Mouse (Mus musculus) MEL-GATA-1-ER (cell line): ENCODE data around the gene Fam168a.
A peak's percentile ranks its signal among the peaks of the same experiment; 100 is the strongest.

Experiments
- DNase-seq: peaks from one replicate; pipeline ENCODE4 v3.0.0-alpha.2; 2012; ENCODE audit warnings: low read depth; ENCODE audit errors: extremely low read depth

Fam168a gene

DNA sequence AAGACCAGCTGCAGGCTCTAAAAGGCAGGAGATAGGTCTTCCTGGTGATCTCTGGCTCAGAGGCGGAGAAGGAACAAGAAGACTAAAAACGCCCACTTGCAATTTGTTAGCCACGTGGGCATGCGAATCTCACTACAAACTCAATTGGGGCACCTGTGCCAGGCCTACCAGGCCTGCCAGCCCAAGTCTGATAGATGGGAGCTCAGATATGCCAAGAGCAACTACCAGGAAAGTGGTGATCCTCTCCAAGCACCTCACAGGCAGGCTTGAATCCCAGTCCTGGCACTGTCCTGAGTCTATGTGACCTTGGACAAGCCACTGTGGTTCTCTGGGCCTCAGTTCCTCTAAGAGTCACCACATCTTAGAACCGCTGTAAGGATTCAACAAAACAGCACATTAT is 154.8 kb downstream of the Fam168a start:
- DNase-seq = no peak

DNA sequence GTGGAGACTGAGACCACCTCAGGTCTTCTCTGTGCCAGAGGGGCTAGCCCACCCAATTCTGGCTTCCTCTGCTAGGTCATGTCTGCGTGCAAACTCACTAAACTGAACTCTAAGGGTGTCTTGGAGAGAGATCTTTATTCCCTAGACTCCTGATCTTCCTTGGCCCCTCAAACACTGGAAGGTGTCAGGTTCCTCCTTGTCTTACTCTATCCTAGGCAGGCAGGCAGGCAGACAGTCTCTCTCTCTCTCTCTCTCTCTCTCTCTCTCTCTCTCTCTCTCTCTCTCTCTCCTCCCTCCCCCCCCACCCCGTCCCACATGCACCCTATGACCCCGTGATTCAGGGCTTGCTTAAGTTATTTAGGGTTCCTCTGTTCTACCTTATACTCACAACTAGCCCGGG is 155.9 kb downstream of the Fam168a start:
- DNase-seq = no peak

DNA sequence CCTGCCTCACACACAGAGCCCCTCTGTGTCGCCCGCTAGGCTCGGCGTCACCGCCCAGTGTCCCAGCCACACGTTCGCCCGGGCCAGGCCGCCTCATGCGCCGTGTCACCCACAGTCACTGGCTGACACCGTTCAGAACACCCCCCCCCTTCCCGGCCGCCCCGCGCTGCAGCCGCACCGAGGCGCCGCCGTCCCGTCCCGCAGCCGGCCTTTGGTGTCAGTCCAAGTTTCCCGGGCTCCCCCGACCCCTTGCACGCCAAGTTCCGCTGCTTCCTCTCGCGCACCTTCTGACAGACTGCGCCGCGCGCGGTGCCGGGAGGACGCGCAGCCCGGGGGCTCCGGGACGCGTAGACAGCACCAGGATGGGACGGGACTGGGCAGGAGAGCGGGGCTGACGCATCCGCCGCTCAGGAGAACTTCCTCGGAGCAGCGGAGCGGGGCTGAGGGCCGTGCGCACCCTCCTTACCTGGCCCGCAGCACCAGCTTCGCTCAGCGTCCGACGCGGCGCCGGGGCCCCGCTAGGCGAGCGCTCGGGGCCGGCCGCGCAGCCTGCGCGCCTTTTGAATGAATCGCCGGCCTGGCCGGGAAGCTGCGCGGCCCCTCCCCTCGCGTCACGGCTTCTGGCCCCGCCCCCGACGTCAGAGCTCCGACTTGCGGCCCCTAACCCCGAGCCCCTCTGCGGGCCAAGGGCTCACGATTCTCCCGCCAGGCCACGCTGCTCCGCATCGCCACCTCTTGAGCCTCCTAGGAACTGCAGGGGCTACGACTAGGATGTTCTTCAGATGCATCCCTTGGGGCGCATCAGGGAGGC is 156.6 kb downstream of the Fam168a start, which contains the start of gene Relt:
Relt (minus strand) TSS at position 619 of the 811 bp plus-strand sequence.
- peak; percentile 81 for DNase-seq

DNA sequence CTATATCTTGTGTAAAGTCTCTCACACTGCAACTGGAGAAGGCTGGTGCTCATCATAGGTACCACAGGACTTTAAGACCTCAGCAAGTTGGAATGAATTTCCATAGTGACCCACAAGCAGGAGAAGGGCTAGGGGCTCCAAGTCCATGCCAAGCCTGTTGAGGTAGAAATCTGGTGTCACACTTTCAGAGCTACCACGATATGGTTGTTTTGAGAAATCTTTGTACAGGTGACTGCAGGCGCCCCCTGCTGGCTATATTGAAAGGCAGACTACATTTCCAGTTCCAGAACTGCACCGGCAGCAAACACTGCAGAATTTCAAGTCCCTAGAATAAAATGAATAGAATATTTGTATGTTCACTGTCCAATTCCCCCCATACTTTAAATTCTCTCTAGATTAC is 160.2 kb downstream of the Fam168a start:
- DNase-seq = no peak

DNA sequence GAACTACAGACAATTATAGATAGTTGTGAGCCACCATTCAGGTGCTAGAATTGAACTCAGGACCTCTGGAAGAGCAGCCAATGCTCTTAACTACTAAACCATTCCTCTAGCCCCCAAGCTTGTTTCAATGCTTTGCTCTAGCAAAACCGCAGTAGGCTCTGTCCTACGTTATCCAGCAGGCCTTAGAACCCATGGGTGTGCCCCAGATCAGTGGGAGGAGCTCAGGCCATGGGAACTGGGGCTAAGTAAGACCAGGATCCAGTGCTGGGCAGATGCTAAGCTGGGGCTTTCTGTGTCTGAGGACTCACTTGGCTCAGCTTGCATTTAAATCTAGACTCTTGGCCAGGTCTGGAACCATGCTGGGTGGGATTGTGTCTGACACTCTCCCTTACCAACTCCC is 161.1 kb downstream of the Fam168a start:
- no peak for DNase-seq

DNA sequence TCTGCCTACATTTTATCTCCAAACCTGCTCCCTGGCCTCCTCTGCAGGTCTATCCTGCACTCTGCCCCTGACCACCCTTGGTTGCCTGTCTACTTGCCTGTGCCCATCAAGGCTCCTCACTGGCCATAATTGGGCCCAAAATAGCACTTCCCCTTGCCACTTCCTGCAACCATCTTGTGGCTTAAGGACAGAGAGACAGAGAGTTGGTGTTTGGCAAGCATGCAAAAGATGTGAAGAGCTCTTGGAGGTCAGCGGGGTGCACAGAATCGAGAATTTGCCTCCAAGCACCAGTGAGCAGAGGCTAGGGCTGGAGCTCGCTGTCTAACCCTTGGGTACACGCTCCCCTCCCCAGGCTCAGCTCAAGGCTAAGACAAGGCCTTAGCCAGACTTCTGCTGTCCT is 162.1 kb downstream of the Fam168a start:
- no peak for DNase-seq

DNA sequence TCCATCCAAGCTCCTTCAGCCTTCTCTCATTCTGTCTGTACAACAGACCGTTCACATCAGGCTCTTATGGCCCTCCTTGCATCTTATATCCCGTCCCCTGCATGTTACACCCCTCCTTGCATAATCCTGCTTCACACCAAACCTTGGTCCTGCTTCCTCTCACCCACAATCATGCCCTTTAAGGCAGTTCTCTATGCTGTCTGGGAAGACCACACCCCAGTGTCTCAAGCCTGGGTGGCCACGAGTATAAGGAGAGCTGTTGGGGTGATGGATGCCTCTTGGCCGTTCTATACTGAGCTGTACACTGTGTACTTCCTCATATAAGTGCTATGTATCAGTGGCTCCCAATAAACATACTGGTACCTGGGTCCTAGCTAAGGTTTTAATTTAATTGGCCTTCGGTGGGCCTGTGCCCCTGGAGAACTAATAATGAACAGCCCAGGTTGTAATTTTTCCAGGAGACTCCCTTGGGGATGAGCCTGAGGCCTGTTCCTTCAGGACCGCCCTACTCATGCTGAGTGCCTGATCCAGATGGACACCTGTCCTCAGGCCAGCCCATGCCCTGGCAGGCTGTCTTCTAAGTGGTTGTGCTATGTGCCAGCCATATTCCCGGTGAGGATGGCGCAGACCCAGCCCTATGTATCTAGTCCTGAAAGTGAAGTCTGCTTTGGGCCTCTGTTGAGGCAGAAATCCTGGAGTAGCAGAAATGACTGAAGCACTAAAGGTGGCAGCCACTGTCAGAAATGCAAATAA is 163.6 kb downstream of the Fam168a start:
- DNase-seq = no peak

DNA sequence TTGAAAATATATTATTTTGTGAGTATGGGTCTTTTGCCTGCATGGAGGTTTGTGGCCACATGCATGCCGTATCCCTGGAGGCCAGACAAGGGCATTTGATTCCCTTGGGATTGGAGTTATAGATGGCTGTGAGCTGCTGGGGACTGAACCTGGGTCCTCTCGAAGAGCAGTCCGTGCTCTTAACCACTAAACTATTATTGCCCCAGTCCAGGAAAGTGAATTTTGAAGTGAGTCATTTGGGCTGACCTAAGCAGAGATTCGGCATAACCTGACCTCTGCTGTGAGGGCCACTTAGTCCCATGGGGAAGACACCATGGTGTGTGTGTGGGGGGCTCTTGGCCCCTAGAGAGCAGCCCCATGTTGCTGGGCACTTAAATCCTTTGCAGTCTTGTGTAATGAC is 164.9 kb downstream of the Fam168a start:
- DNase-seq = no peak

DNA sequence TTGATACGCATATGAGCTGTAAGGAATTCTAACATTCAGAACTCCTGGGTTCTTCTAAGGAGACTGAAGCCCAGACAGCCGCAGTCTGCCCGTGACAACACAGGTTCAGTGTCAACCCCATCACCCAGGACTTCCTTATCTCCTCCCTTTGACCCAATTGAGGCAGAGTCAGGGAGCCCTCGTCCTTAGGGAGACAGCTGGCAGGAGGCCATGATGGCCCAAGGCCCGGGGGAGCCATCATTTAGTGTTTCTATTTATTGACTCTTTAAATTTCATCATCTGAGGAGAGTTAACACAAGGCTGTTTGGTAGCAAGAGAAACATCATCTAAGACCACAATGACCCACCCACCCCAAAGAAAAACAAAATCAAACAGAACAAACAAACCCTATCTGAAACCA is 165.5 kb downstream of the Fam168a start:
- DNase-seq = no peak

DNA sequence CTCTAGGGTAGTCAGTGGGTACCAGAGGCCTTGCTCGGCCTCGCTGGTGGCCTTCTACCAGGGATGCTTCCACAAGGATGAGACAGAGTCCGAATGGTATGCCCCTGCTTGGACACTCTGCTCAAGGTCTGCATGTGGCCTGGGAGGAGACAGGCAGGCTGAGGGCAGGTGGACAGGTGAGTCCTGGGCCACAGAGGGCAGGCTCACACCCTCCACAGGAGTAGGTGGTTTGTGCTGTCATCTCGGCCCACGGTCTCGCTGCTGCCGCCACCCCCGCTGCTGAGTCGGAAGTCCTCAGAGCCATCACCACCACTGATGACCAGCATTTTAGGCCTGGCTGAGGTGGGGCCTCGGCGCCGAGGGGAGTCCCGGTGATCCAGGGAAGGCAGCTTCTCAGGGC is 166.8 kb downstream of the Fam168a start:
- DNase-seq = no peak

DNA sequence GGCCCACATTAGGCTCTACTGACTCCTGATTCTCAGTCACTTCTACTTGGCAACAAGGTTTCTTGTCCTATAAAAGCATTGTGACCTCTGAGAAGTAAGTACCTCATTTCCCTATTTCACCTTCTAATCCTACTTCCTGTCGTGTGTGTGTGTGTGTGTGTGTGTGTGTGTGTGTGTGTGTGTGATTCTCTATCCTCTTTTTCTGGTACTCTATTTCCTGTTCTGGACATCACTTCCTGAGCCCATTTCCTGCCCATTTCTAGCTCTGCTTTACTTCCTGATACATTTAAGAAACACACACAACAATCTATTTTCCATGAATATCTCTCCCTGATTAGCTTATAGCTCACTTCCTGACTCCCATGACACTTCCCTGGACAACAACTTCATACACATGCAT is 169.4 kb downstream of the Fam168a start:
- no peak for DNase-seq

DNA sequence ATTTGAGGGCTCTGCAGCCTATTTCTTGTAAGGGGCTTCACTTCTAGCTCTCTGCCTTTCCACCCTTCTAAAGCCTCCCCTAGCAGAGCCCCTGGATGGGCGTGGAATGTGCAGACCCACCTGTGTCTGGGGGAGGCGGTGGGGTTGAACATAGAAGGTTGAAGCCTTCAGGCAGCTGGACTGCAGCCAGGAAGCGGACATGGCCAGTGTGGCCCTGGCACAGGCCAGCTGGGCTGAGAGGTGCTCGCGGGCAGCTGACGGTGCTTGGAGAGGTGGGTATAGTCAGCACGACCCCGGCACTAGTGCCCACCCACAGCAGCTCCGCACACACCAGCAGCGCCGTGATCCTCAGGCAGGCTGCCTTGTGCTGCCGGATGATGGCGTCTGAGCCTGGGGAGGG is 169.9 kb downstream of the Fam168a start:
- no peak for DNase-seq

DNA sequence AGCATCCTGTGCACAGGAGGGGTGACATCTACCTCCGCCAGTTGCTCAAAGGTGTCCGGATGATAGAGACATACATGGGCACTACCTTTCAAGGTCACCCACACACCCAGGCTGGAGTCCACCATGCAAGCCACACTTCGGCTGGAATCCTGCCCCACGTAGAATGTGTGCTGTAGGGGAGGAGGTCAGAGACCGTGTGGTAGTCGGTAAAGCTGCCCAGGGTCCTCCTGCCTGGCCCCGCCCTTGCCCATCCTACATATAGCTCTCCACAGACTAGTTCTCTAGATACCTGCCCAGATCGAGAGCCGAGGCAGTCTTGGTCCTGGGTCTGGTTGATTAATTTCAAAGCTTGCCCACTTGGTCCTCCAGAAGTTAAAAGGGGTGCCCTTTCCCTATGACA is 170.3 kb downstream of the Fam168a start:
- no peak for DNase-seq

DNA sequence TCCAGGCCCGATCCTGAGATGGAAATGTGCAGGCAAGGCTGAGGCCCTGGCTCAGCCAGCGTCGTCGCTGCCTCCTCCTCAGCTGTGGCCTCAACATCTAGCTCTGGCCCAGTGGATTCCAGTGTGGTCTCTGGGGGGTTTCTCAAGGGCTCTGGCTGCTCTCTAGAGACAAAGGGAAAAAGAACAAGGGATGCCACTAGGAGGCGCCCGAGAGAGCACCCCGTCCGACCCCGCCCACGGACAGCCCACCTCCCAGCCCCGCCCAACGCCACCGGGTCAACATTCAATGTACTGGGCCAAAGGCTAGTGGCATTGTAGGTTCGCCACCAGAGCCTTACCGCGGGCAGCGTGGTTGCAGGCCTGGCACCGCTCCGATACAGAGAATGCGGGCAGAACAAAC is 173.2 kb downstream of the Fam168a start:
- no peak for DNase-seq

DNA sequence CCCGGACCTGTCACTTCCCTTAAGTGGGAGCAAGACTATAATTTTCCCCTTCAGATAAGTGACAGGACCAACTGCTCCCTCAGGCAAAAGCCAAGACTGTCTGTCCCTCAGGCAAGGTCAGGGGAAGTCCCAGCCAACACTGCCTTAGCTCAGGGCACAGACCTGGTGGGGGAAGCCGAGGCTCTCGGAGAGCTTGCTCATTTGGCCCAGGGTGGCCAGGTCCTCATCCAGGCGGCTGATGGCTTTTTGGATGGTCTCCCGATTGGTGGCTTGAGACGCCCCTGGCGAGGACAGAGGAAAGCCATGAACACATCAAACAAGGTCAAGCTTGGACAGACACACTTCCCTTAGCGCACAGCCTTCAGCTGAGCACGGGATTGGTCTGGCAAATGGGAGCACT is 175.1 kb downstream of the Fam168a start:
- no peak for DNase-seq

DNA sequence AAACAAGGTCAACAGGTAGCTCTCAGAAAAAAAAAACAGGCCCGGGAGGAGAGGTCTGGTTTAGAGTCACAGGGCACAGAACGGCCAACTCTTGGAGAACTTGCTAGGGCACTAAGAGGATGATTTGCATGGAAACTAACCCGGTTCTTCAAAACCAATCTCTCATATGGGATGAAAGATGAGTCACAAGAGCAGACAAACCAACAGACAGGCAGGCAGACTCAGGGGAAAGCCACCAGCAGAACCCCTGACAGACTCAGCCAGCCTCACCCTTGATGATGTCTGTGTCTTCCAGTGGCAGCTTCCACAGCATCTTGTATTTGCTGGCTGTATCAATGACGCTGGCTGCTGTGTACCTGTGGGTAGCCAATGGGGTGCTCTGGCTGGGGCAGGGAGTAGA is 175.5 kb downstream of the Fam168a start:
- DNase-seq = no peak

DNA sequence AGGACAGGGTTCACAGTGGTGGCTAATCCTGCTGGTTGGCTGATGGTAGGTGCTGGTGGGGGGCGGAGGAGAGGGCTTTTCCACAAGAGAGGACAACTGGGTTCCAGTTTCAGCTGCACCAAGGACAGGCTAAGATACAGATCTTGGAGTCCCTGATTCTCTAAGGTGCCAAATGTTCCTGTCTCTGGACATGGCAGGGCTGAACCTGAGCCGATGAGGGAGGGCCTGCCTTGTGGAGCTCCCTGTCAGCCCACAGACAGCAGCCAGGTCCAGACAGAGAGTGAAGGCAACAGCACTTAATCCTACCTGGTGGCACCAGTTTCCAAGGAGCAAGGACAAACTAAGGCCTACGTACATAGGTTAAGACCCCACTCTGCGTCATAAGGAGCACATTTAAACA is 178.0 kb downstream of the Fam168a start:
- DNase-seq = no peak

DNA sequence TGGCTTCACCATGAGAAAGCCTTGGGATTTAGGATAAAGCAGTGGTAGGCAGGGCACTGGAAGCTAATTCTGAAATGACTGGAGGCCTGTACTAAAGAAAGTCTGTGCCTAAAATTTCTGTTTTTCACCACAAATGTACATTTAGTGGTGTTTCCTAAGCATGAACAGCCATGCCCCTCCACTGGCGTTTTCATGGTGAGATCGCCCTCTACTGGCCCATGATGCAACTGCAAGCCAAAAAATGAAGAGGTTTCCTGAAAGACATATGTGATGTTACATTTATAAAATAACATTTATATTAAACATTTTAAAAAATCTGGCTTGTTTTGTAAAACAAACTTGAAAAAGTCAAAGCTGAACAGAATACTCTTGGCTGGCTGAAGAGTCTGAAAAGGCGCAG is 180.1 kb downstream of the Fam168a start:
- DNase-seq = peak; percentile 27
